Comparison of ENCODE assay signal across 14 mouse cellular contexts in the genomic region with DNA sequence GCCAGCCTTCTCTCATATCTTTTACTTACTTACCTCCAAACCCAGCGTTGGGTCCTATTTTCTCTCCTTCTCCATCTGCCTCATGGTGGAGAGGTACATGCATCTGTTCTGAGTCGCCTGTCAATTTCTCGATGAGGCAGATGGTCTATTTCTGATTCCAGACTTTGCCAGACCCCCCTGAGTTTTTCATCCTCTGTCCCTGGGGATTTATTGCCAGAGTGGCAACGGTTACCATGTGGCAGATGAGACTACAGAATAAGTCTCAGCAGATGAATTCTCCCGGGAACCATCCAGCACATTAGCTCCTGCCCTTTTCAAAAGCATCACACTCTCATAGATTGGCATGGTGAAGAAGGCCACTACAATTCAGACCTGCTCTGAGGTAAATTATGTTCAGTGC.
A peak's percentile ranks its signal among the peaks of the same experiment; 100 is the strongest.
DNase-seq lines count a peak whose midpoint lies in the region; ATAC-seq and TF ChIP-seq lines count a peak whose summit lies in the region.
"Had no signal": no experiment of that assay in that cellular context is flagged by ENCODE, and none has a peak within 500 bp of the region (broad histone marks: within the 10 kb centered on the region; RNA-seq: fewer than 3 reads in every experiment).

No protein-coding gene starts in this region.

- no peak for ATAC-seq in midbrain, postnatal 0 days (ENCODE audit: low FRiP score)
- no peak for ATAC-seq in hindbrain, postnatal 0 days
- ATAC-seq: midbrain, embryonic 16.5 days had no signal

- H3K9ac ChIP-seq in midbrain, postnatal 0 days (replicated peaks; ENCODE audit: low read length, poor library complexity, severe bottlenecking) = no peak overlapping the region
- H3K9ac ChIP-seq in hindbrain, postnatal 0 days (replicated peaks; ENCODE audit: low read length) = no peak overlapping the region
- H3K9ac ChIP-seq: hindbrain, embryonic 15.5 days; limb, embryonic 12.5 days had no signal

- H3K27me3 ChIP-seq in midbrain, postnatal 0 days (ENCODE audit: insufficient read depth, low read length) = no peaks in the 10 kb centered on the region
- no peaks in the 10 kb centered on the region for H3K27me3 ChIP-seq in midbrain, embryonic 10.5 days (ENCODE audit: low read depth, poor library complexity, severe bottlenecking)
- H3K27me3 ChIP-seq in hindbrain, postnatal 0 days (ENCODE audit: insufficient read depth, low read length) = no peaks in the 10 kb centered on the region
- H3K27me3 ChIP-seq: hindbrain, embryonic 15.5 days; limb, embryonic 12.5 days had no signal

- H3K4me1 ChIP-seq in midbrain, postnatal 0 days (ENCODE audit: insufficient read depth, low read length) = no peaks in the 10 kb centered on the region
- H3K4me1 ChIP-seq in midbrain, embryonic 10.5 days = no peaks in the 10 kb centered on the region
- no peaks in the 10 kb centered on the region for H3K4me1 ChIP-seq in hindbrain, postnatal 0 days (ENCODE audit: insufficient read depth, low read length)
- H3K4me1 ChIP-seq: hindbrain, embryonic 15.5 days; limb, embryonic 12.5 days had no signal

- no peak overlapping the region for H3K4me3 ChIP-seq in midbrain, postnatal 0 days (ENCODE audit: low read depth, low read length)
- H3K4me3 ChIP-seq in midbrain, embryonic 10.5 days = no peak overlapping the region
- no peak overlapping the region for H3K4me3 ChIP-seq in hindbrain, postnatal 0 days (ENCODE audit: low read length)
- H3K4me3 ChIP-seq: hindbrain, embryonic 15.5 days; limb, embryonic 12.5 days had no signal

- DNase-seq in embryo, embryonic 10.5 days (ENCODE audit: low spot score) = peak; percentile 15
- DNase-seq in embryo, embryonic 9.5 days (ENCODE audit: extremely low spot score) = no peak
- peak; percentile 8 for DNase-seq in midbrain, postnatal 0 days (ENCODE audit: low spot score)
- no peak for DNase-seq in midbrain, embryonic 10.5 days (ENCODE audit: low spot score)
- peak; percentile 7 for DNase-seq in hindbrain, postnatal 0 days (ENCODE audit: low spot score)
- DNase-seq in layer of hippocampus, postnatal 36 days = peak; percentile 16 to 27
- no peak for DNase-seq in kidney, postnatal 4 days
- DNase-seq in thymus, postnatal 0 days (ENCODE audit: low spot score) = no peak
- DNase-seq: adrenal gland, postnatal 10 days; kidney, adult 8-10 months; lung, postnatal 36 days had no signal

- no peak overlapping the region for H3K4me2 ChIP-seq in midbrain, postnatal 0 days (ENCODE audit: low read depth, low read length, poor library complexity, severe bottlenecking)
- no peak overlapping the region for H3K4me2 ChIP-seq in hindbrain, postnatal 0 days (ENCODE audit: low read depth, low read length)
- H3K4me2 ChIP-seq: hindbrain, embryonic 15.5 days; limb, embryonic 12.5 days had no signal

- no peak for TF ChIP-seq CTCF in midbrain, postnatal 0 days (IDR thresholded peaks at IDR 0.05)
- no peak for TF ChIP-seq CTCF in hindbrain, postnatal 0 days (IDR thresholded peaks at IDR 0.05; ENCODE audit: low read depth)

- H3K36me3 ChIP-seq in midbrain, postnatal 0 days (ENCODE audit: insufficient read depth, low read length) = no peaks in the 10 kb centered on the region
- no peaks in the 10 kb centered on the region for H3K36me3 ChIP-seq in midbrain, embryonic 10.5 days
- no peaks in the 10 kb centered on the region for H3K36me3 ChIP-seq in hindbrain, postnatal 0 days (ENCODE audit: insufficient read depth, low read length)
- H3K36me3 ChIP-seq: hindbrain, embryonic 15.5 days; limb, embryonic 12.5 days had no signal

- 78% methylated on average over 5 of the region's 5 CpGs for WGBS in midbrain, postnatal 0 days
- WGBS in midbrain, embryonic 10.5 days = 88% methylated on average over 5 of the region's 5 CpGs
- 61% methylated on average over 5 of the region's 5 CpGs for WGBS in hindbrain, postnatal 0 days

- no peak overlapping the region for H3K27ac ChIP-seq in midbrain, postnatal 0 days (ENCODE audit: low read depth, low read length)
- no peak overlapping the region for H3K27ac ChIP-seq in midbrain, embryonic 10.5 days (replicated peaks)
- no peak overlapping the region for H3K27ac ChIP-seq in hindbrain, postnatal 0 days
- H3K27ac ChIP-seq: hindbrain, embryonic 15.5 days; limb, embryonic 12.5 days had no signal

- H3K9me3 ChIP-seq in midbrain, postnatal 0 days (ENCODE audit: low read length) = no peaks in the 10 kb centered on the region
- H3K9me3 ChIP-seq in midbrain, embryonic 10.5 days (replicated peaks) = no peaks in the 10 kb centered on the region
- H3K9me3 ChIP-seq in hindbrain, postnatal 0 days (ENCODE audit: low read length) = no peaks in the 10 kb centered on the region
- H3K9me3 ChIP-seq: hindbrain, embryonic 15.5 days; limb, embryonic 12.5 days had no signal

Comparison
In these comparisons a context has a peak if more than half of its experiments do, and no peak if none do; other contexts are left out.
1. DNase-seq: peak in embryo, embryonic 10.5 days (single experiment), midbrain, postnatal 0 days (single experiment), hindbrain, postnatal 0 days (single experiment) and layer of hippocampus, postnatal 36 days (2 of 2); none in embryo, embryonic 9.5 days (single experiment), midbrain, embryonic 10.5 days (single experiment), kidney, postnatal 4 days (0 of 2) and thymus, postnatal 0 days (single experiment).